Mouse (Mus musculus) forebrain, embryonic 13.5 days (tissue): Measurements from ENCODE around the gene Tnp2. TPM values are rescaled to one million over a fixed set of nuclear protein-coding genes. Genes with fewer than 3 reads are reported as not detected.
A peak's percentile ranks its signal among the peaks of the same experiment; 100 is the strongest.

Source experiments
- ATAC-seq: fragments of 200-750 bp; cut with Nextera tagmentation; 2 replicates; pipeline ENCODE4 v1.8.0; 2017
- H3K27ac ChIP-seq: fragments of 300-500 bp; sonication (generic); 2 replicates; pipeline ENCODE4 v1.5.1; 2015; ENCODE audit warnings: inconsistent platforms, mild to moderate bottlenecking, moderate library complexity
- H3K27me3 ChIP-seq: fragments of 300-500 bp; sonication (generic); 2 replicates; pipeline ENCODE4 v1.6.1; 2015; ENCODE audit warnings: mild to moderate bottlenecking, inconsistent platforms
- H3K36me3 ChIP-seq: fragments of 300-500 bp; sonication (generic); 2 replicates; pipeline ENCODE4 v1.6.1; 2015; ENCODE audit warnings: mild to moderate bottlenecking, inconsistent platforms; ENCODE audit not compliant: poor library complexity, severe bottlenecking
- H3K4me1 ChIP-seq: fragments of 300-500 bp; sonication (generic); 2 replicates; pipeline ENCODE4 v1.6.1; 2015; ENCODE audit warnings: inconsistent platforms
- H3K4me2 ChIP-seq: fragments of 300-500 bp; sonication (generic); 2 replicates; pipeline ENCODE4 v1.6.1; 2015; ENCODE audit warnings: inconsistent platforms, mild to moderate bottlenecking, moderate library complexity
- H3K4me3 ChIP-seq: fragments of 300-500 bp; sonication (generic); 2 replicates; pipeline ENCODE4 v1.5.1; 2015; ENCODE audit warnings: mild to moderate bottlenecking, inconsistent platforms
- H3K9ac ChIP-seq: fragments of 300-500 bp; sonication (generic); 2 replicates; pipeline ENCODE4 v1.6.1; 2015; ENCODE audit warnings: mild to moderate bottlenecking, inconsistent platforms
- H3K9me3 ChIP-seq: fragments of 300-500 bp; sonication (generic); replicated peaks from 2 replicates; pipeline ENCODE4 v1.6.1; 2016; ENCODE audit warnings: inconsistent platforms
- WGBS: fragments of 180-500 bp; shearing (Covaris S2); methylation state at CpG from one replicate; pipeline ENCODE4 v1.1.7; 2015; 5-methylcytosine and 5-hydroxymethylcytosine counted together
- polyA plus RNA-seq: library from polyadenylated mRNA; unstranded; fragments of >200 nt; fragmentation: Nextera tagmentation; extraction: Ambion mirVana; gene quantifications from 2 replicates; pipeline ENCODE4 v1.2.1, GENCODE M21; 2015

The Tnp2 gene
- polyA plus RNA-seq, 1 experiment from 2014 or later: not detected

GRCm38 (mm10) chr16:10786782-10787547 is 1.5 kb downstream of the Tnp2 start:
- Histone ChIP-seq H3K27ac (no peak overlapping the region), H3K4me3 (no peak overlapping the region), H3K9me3 (no peaks in the 10 kb centered on the region), H3K4me2 (peak overlapping the region; percentile 93; the same call in 1 of the 2 replicates), H3K9ac (no peak overlapping the region), H3K36me3 (no peaks in the 10 kb centered on the region), H3K27me3 (peaks cover 23% of the 10 kb centered on the region), H3K4me1 (peaks cover 29% of the 10 kb centered on the region)
- no peak for ATAC-seq
- WGBS: 69% methylated on average over 4 of the region's 4 CpGs

- Histone ChIP-seq H3K4me1 (peaks cover 35% of the 10 kb centered on the region), H3K36me3 (no peaks in the 10 kb centered on the region), H3K4me3 (peak overlapping the region; percentile 69), H3K27ac (peak overlapping the region; percentile 80; the same call in 1 of the 2 replicates), H3K9ac (peak overlapping the region; percentile 73), H3K4me2 (peak overlapping the region; percentile 93), H3K27me3 (peaks cover 23% of the 10 kb centered on the region), H3K9me3 (no peaks in the 10 kb centered on the region)
- WGBS: under 1% methylated on average over 9 of the region's 9 CpGs
- ATAC-seq: peak; percentile 56
These were observed 2.2 kb downstream of the Tnp2 start for GRCm38 (mm10) chr16:10786288-10786687.

GRCm38 (mm10) chr16:10785371-10786231 is 2.9 kb downstream of the Tnp2 start, which contains the start of gene Socs1:
Gene Socs1 (minus strand): TSS chr16:10785536.
- H3K4me3 ChIP-seq: peak within 1 kb of the TSS; percentile 69
- peaks cover 35% of the 10 kb centered on the region for H3K4me1 ChIP-seq
- peak within 1 kb of the TSS; percentile 73 for H3K9ac ChIP-seq
- H3K4me2 ChIP-seq: peak within 1 kb of the TSS; percentile 93
- under 1% methylated on average over 56 of the region's 59 CpGs for WGBS
- no peaks in the 10 kb centered on the region for H3K9me3 ChIP-seq
- peak; percentile 88 for ATAC-seq
- H3K27ac ChIP-seq: peak within 1 kb of the TSS; percentile 80
- peaks cover 23% of the 10 kb centered on the region for H3K27me3 ChIP-seq
- no peaks in the 10 kb centered on the region for H3K36me3 ChIP-seq

- peak overlapping the region; percentile 80 for H3K27ac ChIP-seq
- WGBS: under 1% methylated on average over 40 of the region's 55 CpGs
- peak overlapping the region; percentile 73 for H3K9ac ChIP-seq
These were observed 3.6 kb downstream of the Tnp2 start for GRCm38 (mm10) chr16:10784793-10785370.

GRCm38 (mm10) chr16:10783883-10784792 is 4.3 kb downstream of the Tnp2 start:
- H3K27me3 ChIP-seq: peaks cover 23% of the 10 kb centered on the region
- peak overlapping the region; percentile 93 for H3K4me2 ChIP-seq
- 3% methylated on average over 80 of the region's 81 CpGs for WGBS
- no peaks in the 10 kb centered on the region for H3K9me3 ChIP-seq
- peaks cover 35% of the 10 kb centered on the region for H3K4me1 ChIP-seq
- no peaks in the 10 kb centered on the region for H3K36me3 ChIP-seq
- no peak for ATAC-seq
- H3K9ac ChIP-seq: peak overlapping the region; percentile 73
- H3K27ac ChIP-seq: no peak overlapping the region
- H3K4me3 ChIP-seq: peak overlapping the region; percentile 69

More at GRCm38 (mm10) chr16:10784793-10785370, 3.6 kb downstream of the Tnp2 start:
- H3K4me1 ChIP-seq: peaks cover 35% of the 10 kb centered on the region
- H3K9me3 ChIP-seq: no peaks in the 10 kb centered on the region
- H3K4me2 ChIP-seq: peak overlapping the region; percentile 93
- H3K27me3 ChIP-seq: peaks cover 23% of the 10 kb centered on the region
- no peaks in the 10 kb centered on the region for H3K36me3 ChIP-seq
- ATAC-seq: peak; percentile 75
- peak overlapping the region; percentile 69 for H3K4me3 ChIP-seq

- Histone ChIP-seq H3K4me1 (peaks cover 35% of the 10 kb centered on the region), H3K9me3 (no peaks in the 10 kb centered on the region), H3K4me3 (no peak overlapping the region), H3K27me3 (peaks cover 23% of the 10 kb centered on the region), H3K4me2 (peak overlapping the region; percentile 93; the same call in 1 of the 2 replicates), H3K36me3 (no peaks in the 10 kb centered on the region), H3K27ac (no peak overlapping the region), H3K9ac (no peak overlapping the region)
- no peak for ATAC-seq
- 74% methylated on average over 8 of the region's 8 CpGs for WGBS
These were observed 5.0 kb downstream of the Tnp2 start for GRCm38 (mm10) chr16:10783451-10783850.

GRCm38 (mm10) chr16:10783152-10783434 is 5.4 kb downstream of the Tnp2 start:
- H3K27ac ChIP-seq: no peak overlapping the region
- H3K36me3 ChIP-seq: no peaks in the 10 kb centered on the region
- peaks cover 23% of the 10 kb centered on the region for H3K27me3 ChIP-seq
- no peak overlapping the region for H3K9ac ChIP-seq
- WGBS: 61% methylated on average over 1 of the region's 1 CpGs
- no peak overlapping the region for H3K4me3 ChIP-seq
- H3K4me2 ChIP-seq: no peak overlapping the region
- H3K9me3 ChIP-seq: no peaks in the 10 kb centered on the region
- ATAC-seq: no peak
- H3K4me1 ChIP-seq: peaks cover 35% of the 10 kb centered on the region

GRCm38 (mm10) chr16:10782377-10783151 is 5.9 kb downstream of the Tnp2 start:
- Histone ChIP-seq H3K27me3 (peaks cover 23% of the 10 kb centered on the region), H3K9me3 (no peaks in the 10 kb centered on the region), H3K4me2 (no peak overlapping the region), H3K36me3 (no peaks in the 10 kb centered on the region), H3K27ac (no peak overlapping the region), H3K9ac (no peak overlapping the region), H3K4me1 (peaks cover 35% of the 10 kb centered on the region), H3K4me3 (no peak overlapping the region)
- ATAC-seq: no peak
- WGBS: 46% methylated on average over 6 of the region's 6 CpGs

- no peaks in the 10 kb centered on the region for H3K36me3 ChIP-seq
- H3K9me3 ChIP-seq: no peaks in the 10 kb centered on the region
- H3K4me2 ChIP-seq: no peak overlapping the region
- H3K4me3 ChIP-seq: no peak overlapping the region
- no peak for ATAC-seq
- no peak overlapping the region for H3K27ac ChIP-seq
- H3K4me1 ChIP-seq: peaks cover 35% of the 10 kb centered on the region
- H3K27me3 ChIP-seq: peaks cover 23% of the 10 kb centered on the region
- WGBS: 36% methylated on average over 9 of the region's 9 CpGs
- 0 out of 2 replicates have a peak overlapping the region, but pooled peaks have one; percentile 16 for H3K9ac ChIP-seq
These were observed 6.5 kb downstream of the Tnp2 start for GRCm38 (mm10) chr16:10781862-10782371.

GRCm38 (mm10) chr16:10780631-10781120 is 7.8 kb downstream of the Tnp2 start:
- H3K36me3 ChIP-seq: no peaks in the 10 kb centered on the region
- no peaks in the 10 kb centered on the region for H3K9me3 ChIP-seq
- no peak overlapping the region for H3K9ac ChIP-seq
- no peak overlapping the region for H3K4me3 ChIP-seq
- H3K27me3 ChIP-seq: peaks cover 23% of the 10 kb centered on the region
- no peak for ATAC-seq
- H3K27ac ChIP-seq: no peak overlapping the region
- H3K4me1 ChIP-seq: peaks cover 30% of the 10 kb centered on the region
- 93% methylated on average over 5 of the region's 5 CpGs for WGBS
- H3K4me2 ChIP-seq: no peak overlapping the region
